Mouse (Mus musculus): ENCODE results near the gene Poc1a. TPM values are rescaled to one million over a fixed set of nuclear protein-coding genes. Genes with fewer than 3 reads are reported as not detected.

The Poc1a gene
- polyA plus RNA-seq, 1 experiment, result 6.1 TPM

GRCm38 (mm10) chr9:106263381-106263924, 17.4 kb upstream of the Poc1a start:
- TF ChIP-seq CTCF (conservative IDR thresholded peaks at IDR 0.05; ENCODE audit: insufficient read depth, insufficient read length, low read depth, low read length) (no peak), POLR2A (IDR thresholded peaks at IDR 0.05; ENCODE audit: low read depth, low read length) (no peak)
- 74% methylated on average over 9 of the region's 9 CpGs for WGBS
- H3K27ac ChIP-seq (ENCODE audit: insufficient read depth, low read depth, low read length), result no peak overlapping the region
- DNase-seq, result no peak
- H3K4me3 ChIP-seq (ENCODE audit: insufficient read depth, low read depth, low read length), result no peak overlapping the region
- peaks cover 9% of the 10 kb centered on the region; the same call in 1 of the 2 replicates for H3K4me1 ChIP-seq (ENCODE audit: control insufficient read depth, insufficient read depth, low read length)
- H3K36me3 ChIP-seq (ENCODE audit: control insufficient read depth, insufficient read depth, low read length), result no peaks in the 10 kb centered on the region
- no peaks in the 10 kb centered on the region for H3K27me3 ChIP-seq (replicated peaks; ENCODE audit: control insufficient read depth, insufficient read depth, low read length)

GRCm38 (mm10) chr9:106265358-106266075, 15.3 kb upstream of the Poc1a start:
- Histone ChIP-seq H3K4me1 (ENCODE audit: control insufficient read depth, insufficient read depth, low read length) (peaks cover 14% of the 10 kb centered on the region; the same call in 1 of the 2 replicates), H3K36me3 (ENCODE audit: control insufficient read depth, insufficient read depth, low read length) (no peaks in the 10 kb centered on the region), H3K27ac (ENCODE audit: insufficient read depth, low read depth, low read length) (no peak overlapping the region), H3K27me3 (replicated peaks; ENCODE audit: control insufficient read depth, insufficient read depth, low read length) (no peaks in the 10 kb centered on the region), H3K4me3 (ENCODE audit: insufficient read depth, low read depth, low read length) (no peak overlapping the region)
- 81% methylated on average over 12 of the region's 12 CpGs for WGBS
- no peak for TF ChIP-seq CTCF (conservative IDR thresholded peaks at IDR 0.05; ENCODE audit: insufficient read depth, insufficient read length, low read depth, low read length)
- TF ChIP-seq POLR2A (IDR thresholded peaks at IDR 0.05; ENCODE audit: low read depth, low read length), result no peak
- DNase-seq, result no peak

GRCm38 (mm10) chr9:106266936-106267657, 13.8 kb upstream of the Poc1a start:
- Histone ChIP-seq H3K36me3 (ENCODE audit: control insufficient read depth, insufficient read depth, low read length) (no peaks in the 10 kb centered on the region), H3K4me3 (ENCODE audit: insufficient read depth, low read depth, low read length) (no peak overlapping the region), H3K4me1 (ENCODE audit: control insufficient read depth, insufficient read depth, low read length) (peaks cover 18% of the 10 kb centered on the region; the same call in 1 of the 2 replicates), H3K27ac (ENCODE audit: insufficient read depth, low read depth, low read length) (peak overlapping the region; percentile 72), H3K27me3 (replicated peaks; ENCODE audit: control insufficient read depth, insufficient read depth, low read length) (no peaks in the 10 kb centered on the region)
- no peak for TF ChIP-seq POLR2A (IDR thresholded peaks at IDR 0.05; ENCODE audit: low read depth, low read length)
- no peak for TF ChIP-seq CTCF (conservative IDR thresholded peaks at IDR 0.05; ENCODE audit: insufficient read depth, insufficient read length, low read depth, low read length)
- peak; percentile 90 for DNase-seq
- 43% methylated on average over 2 of the region's 2 CpGs for WGBS

GRCm38 (mm10) chr9:106268421-106268820, 12.4 kb upstream of the Poc1a start:
- Histone ChIP-seq H3K4me3 (ENCODE audit: insufficient read depth, low read depth, low read length) (no peak overlapping the region), H3K4me1 (ENCODE audit: control insufficient read depth, insufficient read depth, low read length) (peaks cover 22% of the 10 kb centered on the region; the same call in 1 of the 2 replicates), H3K27ac (ENCODE audit: insufficient read depth, low read depth, low read length) (no peak overlapping the region), H3K36me3 (ENCODE audit: control insufficient read depth, insufficient read depth, low read length) (no peaks in the 10 kb centered on the region), H3K27me3 (replicated peaks; ENCODE audit: control insufficient read depth, insufficient read depth, low read length) (no peaks in the 10 kb centered on the region)
- DNase-seq, result no peak
- TF ChIP-seq CTCF (conservative IDR thresholded peaks at IDR 0.05; ENCODE audit: insufficient read depth, insufficient read length, low read depth, low read length) (no peak), POLR2A (IDR thresholded peaks at IDR 0.05; ENCODE audit: low read depth, low read length) (no peak)
- 61% methylated on average over 4 of the region's 4 CpGs for WGBS

GRCm38 (mm10) chr9:106269076-106269788, 11.6 kb upstream of the Poc1a start:
- H3K27me3 ChIP-seq (replicated peaks; ENCODE audit: control insufficient read depth, insufficient read depth, low read length), result no peaks in the 10 kb centered on the region
- TF ChIP-seq POLR2A (IDR thresholded peaks at IDR 0.05; ENCODE audit: low read depth, low read length) (no peak), CTCF (conservative IDR thresholded peaks at IDR 0.05; ENCODE audit: insufficient read depth, insufficient read length, low read depth, low read length) (no peak)
- 77% methylated on average over 9 of the region's 9 CpGs for WGBS
- no peak overlapping the region for H3K4me3 ChIP-seq (ENCODE audit: insufficient read depth, low read depth, low read length)
- H3K27ac ChIP-seq (ENCODE audit: insufficient read depth, low read depth, low read length), result no peak overlapping the region
- no peaks in the 10 kb centered on the region for H3K36me3 ChIP-seq (ENCODE audit: control insufficient read depth, insufficient read depth, low read length)
- H3K4me1 ChIP-seq (ENCODE audit: control insufficient read depth, insufficient read depth, low read length), result peaks cover 28% of the 10 kb centered on the region; the same call in 1 of the 2 replicates
- no peak for DNase-seq

GRCm38 (mm10) chr9:106269879-106270278, 11.0 kb upstream of the Poc1a start:
- TF ChIP-seq POLR2A (IDR thresholded peaks at IDR 0.05; ENCODE audit: low read depth, low read length), result no peak
- no peak for TF ChIP-seq CTCF (conservative IDR thresholded peaks at IDR 0.05; ENCODE audit: insufficient read depth, insufficient read length, low read depth, low read length)
- DNase-seq, result no peak
- Histone ChIP-seq H3K4me3 (ENCODE audit: insufficient read depth, low read depth, low read length) (no peak overlapping the region), H3K36me3 (ENCODE audit: control insufficient read depth, insufficient read depth, low read length) (no peaks in the 10 kb centered on the region), H3K4me1 (ENCODE audit: control insufficient read depth, insufficient read depth, low read length) (peaks cover 28% of the 10 kb centered on the region; the same call in 1 of the 2 replicates), H3K27ac (ENCODE audit: insufficient read depth, low read depth, low read length) (no peak overlapping the region), H3K27me3 (replicated peaks; ENCODE audit: control insufficient read depth, insufficient read depth, low read length) (no peaks in the 10 kb centered on the region)
- WGBS, result 59% methylated on average over 2 of the region's 2 CpGs
